In genomic region chrX:21644851-21645250, GRCm38 (mm10) we compare ENCODE assay signal across 26 mouse cellular contexts.
"Had no signal": no experiment of that assay in that cellular context is flagged by ENCODE, and none has a peak within 500 bp of the region (broad histone marks: within the 10 kb centered on the region; RNA-seq: fewer than 3 reads in every experiment).

No protein-coding gene starts in this region.

- DNase-seq: cerebellum, adult 8-10 months; cerebellum, adult 9-11 months; cerebellum, postnatal 14 days; cerebellum, postnatal 25 days; cerebellum, postnatal 36 days; embryo, embryonic 11 days; forebrain, postnatal 0 days; gastrocnemius, adult 2 months; gastrocnemius, postnatal 10 days; gastrocnemius, postnatal 14 days; gastrocnemius, postnatal 25 days; gastrocnemius, postnatal 36 days; heart, adult 11 months; heart, adult 18-20 months; heart, adult 2 months had no signal

- H3K36me3 ChIP-seq: embryonic facial prominence, embryonic 10.5 days; embryonic facial prominence, embryonic 12.5 days; embryonic facial prominence, embryonic 13.5 days; embryonic facial prominence, embryonic 15.5 days; forebrain, embryonic 10.5 days; forebrain, embryonic 12.5 days; forebrain, embryonic 15.5 days had no signal

- H3K27ac ChIP-seq: embryonic facial prominence, embryonic 10.5 days; embryonic facial prominence, embryonic 12.5 days; embryonic facial prominence, embryonic 13.5 days; embryonic facial prominence, embryonic 15.5 days; forebrain, embryonic 10.5 days; forebrain, embryonic 12.5 days; forebrain, embryonic 13.5 days; forebrain, embryonic 15.5 days; gastrocnemius, adult 2 months; heart, adult 2 months had no signal

- H3K27me3 ChIP-seq: embryonic facial prominence, embryonic 12.5 days; embryonic facial prominence, embryonic 13.5 days; embryonic facial prominence, embryonic 15.5 days; forebrain, embryonic 12.5 days; forebrain, embryonic 13.5 days; forebrain, embryonic 15.5 days had no signal

- ATAC-seq: forebrain, embryonic 13.5 days; forebrain, embryonic 14.5 days; forebrain, embryonic 15.5 days; forebrain, embryonic 16.5 days; forebrain, postnatal 0 days had no signal

- H3K4me2 ChIP-seq: embryonic facial prominence, embryonic 12.5 days; embryonic facial prominence, embryonic 13.5 days; embryonic facial prominence, embryonic 15.5 days; forebrain, embryonic 12.5 days; forebrain, embryonic 13.5 days; forebrain, embryonic 15.5 days had no signal

- H3K9ac ChIP-seq: embryonic facial prominence, embryonic 12.5 days; embryonic facial prominence, embryonic 13.5 days; embryonic facial prominence, embryonic 15.5 days; forebrain, embryonic 12.5 days; forebrain, embryonic 13.5 days; forebrain, embryonic 15.5 days; forebrain, postnatal 0 days had no signal

- H3K4me3 ChIP-seq: embryonic facial prominence, embryonic 10.5 days; embryonic facial prominence, embryonic 12.5 days; embryonic facial prominence, embryonic 13.5 days; embryonic facial prominence, embryonic 15.5 days; erythroblast, embryonic 14.5 days; forebrain, embryonic 10.5 days; forebrain, embryonic 12.5 days; forebrain, embryonic 13.5 days; forebrain, embryonic 15.5 days; gastrocnemius, adult 2 months; heart, adult 2 months had no signal

- H3K9me3 ChIP-seq: embryonic facial prominence, embryonic 10.5 days; embryonic facial prominence, embryonic 12.5 days; embryonic facial prominence, embryonic 13.5 days; embryonic facial prominence, embryonic 15.5 days; forebrain, embryonic 10.5 days; forebrain, embryonic 12.5 days; forebrain, embryonic 13.5 days; forebrain, embryonic 15.5 days had no signal

- H3K4me1 ChIP-seq: embryonic facial prominence, embryonic 10.5 days; embryonic facial prominence, embryonic 12.5 days; embryonic facial prominence, embryonic 13.5 days; embryonic facial prominence, embryonic 15.5 days; forebrain, embryonic 10.5 days; forebrain, embryonic 12.5 days; forebrain, embryonic 13.5 days; forebrain, embryonic 15.5 days had no signal
